Mouse (Mus musculus) limb, embryonic 13.5 days (tissue): ENCODE results near the gene Ttll8. TPM values are rescaled to one million over a fixed set of nuclear protein-coding genes. Genes with fewer than 3 reads are reported as not detected.

ENCODE experiments used
- ATAC-seq: fragments of 200-750 bp; cut with Nextera tagmentation; 2 replicates; pipeline ENCODE4 v1.8.0; 2017; ENCODE audit warnings: low read depth, moderate number of reproducible peaks, moderate TSS enrichment; ENCODE audit not compliant: low FRiP score
- H3K27ac ChIP-seq: fragments of 300-500 bp; sonication (generic); 2 replicates; pipeline ENCODE4 v1.5.1; 2015; ENCODE audit warnings: inconsistent platforms, mild to moderate bottlenecking, moderate library complexity
- H3K27me3 ChIP-seq: fragments of 300-500 bp; sonication (generic); 2 replicates; pipeline ENCODE4 v1.6.1; 2015; ENCODE audit warnings: mild to moderate bottlenecking, inconsistent platforms
- H3K36me3 ChIP-seq: fragments of 300-500 bp; sonication (generic); 2 replicates; pipeline ENCODE4 v1.6.1; 2015; ENCODE audit warnings: inconsistent platforms, mild to moderate bottlenecking, moderate library complexity
- H3K4me1 ChIP-seq: fragments of 300-500 bp; sonication (generic); 2 replicates; pipeline ENCODE4 v1.6.1; 2015; ENCODE audit warnings: inconsistent platforms
- H3K4me2 ChIP-seq: fragments of 300-500 bp; sonication (generic); replicated peaks from 2 replicates; pipeline ENCODE4 v1.6.1; 2015; ENCODE audit warnings: inconsistent platforms, mild to moderate bottlenecking, moderate library complexity
- H3K4me3 ChIP-seq: fragments of 300-500 bp; sonication (generic); 2 replicates; pipeline ENCODE4 v1.5.1; 2015; ENCODE audit warnings: moderate library complexity, mild to moderate bottlenecking, inconsistent platforms
- H3K9ac ChIP-seq: fragments of 300-500 bp; sonication (generic); 2 replicates; pipeline ENCODE4 v1.6.1; 2015; ENCODE audit warnings: mild to moderate bottlenecking, inconsistent platforms
- H3K9me3 ChIP-seq: fragments of 300-500 bp; sonication (generic); 2 replicates; pipeline ENCODE4 v1.6.1; 2016; ENCODE audit warnings: inconsistent platforms
- WGBS: fragments of 180-500 bp; shearing (Covaris S2); methylation state at CpG from one replicate; pipeline ENCODE4 v1.1.7; 2015; 5-methylcytosine and 5-hydroxymethylcytosine counted together
- polyA plus RNA-seq: library from polyadenylated mRNA; unstranded; fragments of >200 nt; fragmentation: Nextera tagmentation; extraction: Ambion mirVana; gene quantifications from 2 replicates; pipeline ENCODE4 v1.2.1, GENCODE M21; 2015

Ttll8 gene
- polyA plus RNA-seq, 1 experiment from 2014 or later: not detected

DNA sequence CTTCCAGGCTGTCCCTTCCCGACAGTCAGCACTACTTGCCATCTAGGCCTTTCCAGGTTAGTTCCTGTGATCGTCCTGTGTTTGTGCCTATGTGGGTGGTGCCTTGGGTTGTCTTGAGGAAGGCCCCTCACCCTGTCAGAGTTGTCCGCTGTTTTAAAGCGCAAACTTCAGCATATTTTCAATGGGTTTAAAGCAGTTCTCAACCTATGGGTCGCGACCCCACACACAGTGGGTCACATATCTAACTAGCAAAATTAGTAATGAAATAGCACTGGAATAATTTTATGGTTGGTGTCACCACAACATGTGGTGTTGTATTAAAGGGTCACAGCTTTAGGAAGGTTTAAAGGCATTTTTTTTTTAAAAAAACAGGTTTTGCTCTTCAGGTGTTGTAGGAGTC lies 1.1 kb upstream of the Ttll8 start:
- Histone ChIP-seq H3K9ac (no peak overlapping the region), H3K4me1 (peaks cover 12% of the 10 kb centered on the region), H3K9me3 (no peaks in the 10 kb centered on the region), H3K4me2 (no peak overlapping the region), H3K27me3 (peaks cover 40% of the 10 kb centered on the region), H3K4me3 (no peak overlapping the region), H3K27ac (no peak overlapping the region), H3K36me3 (no peaks in the 10 kb centered on the region)
- 86% methylated on average over 6 of the region's 6 CpGs for WGBS
- ATAC-seq: no peak

DNA sequence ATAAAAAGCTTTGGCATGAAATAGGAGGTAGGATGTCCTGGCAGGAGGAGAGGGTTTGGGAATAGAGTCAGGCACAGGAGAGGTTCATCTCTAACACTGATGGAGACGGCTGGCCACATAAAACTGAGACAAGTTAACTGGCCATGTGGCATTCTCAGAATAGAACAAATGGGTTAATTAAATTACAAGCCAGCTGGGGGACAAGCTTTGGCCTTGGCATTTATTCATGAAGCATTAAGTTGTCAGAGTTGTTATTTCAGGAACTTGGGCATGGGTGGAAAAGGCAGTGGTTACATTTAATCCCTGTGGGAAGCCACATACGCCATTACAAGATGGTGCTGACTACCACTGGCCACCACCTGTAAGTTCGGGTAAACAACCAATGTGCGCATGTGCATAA lies 3.0 kb downstream of the Ttll8 start:
- ATAC-seq: no peak
- Histone ChIP-seq H3K9me3 (no peaks in the 10 kb centered on the region), H3K27ac (no peak overlapping the region), H3K27me3 (peaks cover 35% of the 10 kb centered on the region), H3K4me3 (no peak overlapping the region), H3K9ac (no peak overlapping the region), H3K36me3 (no peaks in the 10 kb centered on the region), H3K4me2 (no peak overlapping the region), H3K4me1 (peaks cover 9% of the 10 kb centered on the region)
- 68% methylated on average over 4 of the region's 4 CpGs for WGBS

GRCm38 (mm10) chr15:88946851-88947250 lies 7.4 kb downstream of the Ttll8 start:
- Histone ChIP-seq H3K9me3 (0 out of 2 replicates have a peak, but pooled peaks cover 3% of the 10 kb centered on the region), H3K27ac (no peak overlapping the region), H3K4me3 (no peak overlapping the region), H3K4me2 (no peak overlapping the region), H3K9ac (no peak overlapping the region), H3K27me3 (no peaks in the 10 kb centered on the region), H3K4me1 (no peaks in the 10 kb centered on the region), H3K36me3 (no peaks in the 10 kb centered on the region)
- ATAC-seq: no peak
- WGBS: 27% methylated on average over 6 of the region's 6 CpGs

- 76% methylated on average over 5 of the region's 5 CpGs for WGBS
- ATAC-seq: no peak
- no peaks in the 10 kb centered on the region for H3K36me3 ChIP-seq
- no peak overlapping the region for H3K4me3 ChIP-seq
- H3K4me1 ChIP-seq: no peaks in the 10 kb centered on the region
- H3K9ac ChIP-seq: no peak overlapping the region
- H3K9me3 ChIP-seq: 0 out of 2 replicates have a peak, but pooled peaks cover 3% of the 10 kb centered on the region
- no peak overlapping the region for H3K4me2 ChIP-seq
- no peak overlapping the region for H3K27ac ChIP-seq
- no peaks in the 10 kb centered on the region for H3K27me3 ChIP-seq
These were observed 10.2 kb downstream of the Ttll8 start for GRCm38 (mm10) chr15:88943896-88944551.

GRCm38 (mm10) chr15:88942783-88943182 lies 11.4 kb downstream of the Ttll8 start:
- ATAC-seq: no peak
- H3K9ac ChIP-seq: no peak overlapping the region
- no peak overlapping the region for H3K4me3 ChIP-seq
- H3K4me2 ChIP-seq: no peak overlapping the region
- H3K4me1 ChIP-seq: no peaks in the 10 kb centered on the region
- no peaks in the 10 kb centered on the region for H3K27me3 ChIP-seq
- H3K9me3 ChIP-seq: 0 out of 2 replicates have a peak, but pooled peaks cover 3% of the 10 kb centered on the region
- H3K27ac ChIP-seq: no peak overlapping the region
- 74% methylated on average over 5 of the region's 5 CpGs for WGBS
- no peaks in the 10 kb centered on the region for H3K36me3 ChIP-seq

- Histone ChIP-seq H3K4me3 (no peak overlapping the region), H3K9me3 (no peaks in the 10 kb centered on the region), H3K4me1 (no peaks in the 10 kb centered on the region), H3K9ac (no peak overlapping the region), H3K27me3 (no peaks in the 10 kb centered on the region), H3K27ac (no peak overlapping the region), H3K4me2 (no peak overlapping the region), H3K36me3 (no peaks in the 10 kb centered on the region)
- 72% methylated on average over 2 of the region's 2 CpGs for WGBS
- no peak for ATAC-seq
These were observed 16.9 kb downstream of the Ttll8 start for GRCm38 (mm10) chr15:88937291-88937650.

GRCm38 (mm10) chr15:88936619-88937290 lies 17.5 kb downstream of the Ttll8 start:
- no peak for ATAC-seq
- H3K36me3 ChIP-seq: no peaks in the 10 kb centered on the region
- H3K27ac ChIP-seq: no peak overlapping the region
- no peaks in the 10 kb centered on the region for H3K27me3 ChIP-seq
- WGBS: 68% methylated on average over 6 of the region's 6 CpGs
- H3K4me2 ChIP-seq: no peak overlapping the region
- no peak overlapping the region for H3K9ac ChIP-seq
- no peaks in the 10 kb centered on the region for H3K4me1 ChIP-seq
- no peak overlapping the region for H3K4me3 ChIP-seq
- H3K9me3 ChIP-seq: no peaks in the 10 kb centered on the region

GRCm38 (mm10) chr15:88934141-88934540 lies 20.1 kb downstream of the Ttll8 start:
- no peak overlapping the region for H3K4me3 ChIP-seq
- H3K27ac ChIP-seq: no peak overlapping the region
- no peak for ATAC-seq
- H3K4me1 ChIP-seq: no peaks in the 10 kb centered on the region
- 53% methylated on average over 7 of the region's 7 CpGs for WGBS
- no peak overlapping the region for H3K9ac ChIP-seq
- no peaks in the 10 kb centered on the region for H3K27me3 ChIP-seq
- no peaks in the 10 kb centered on the region for H3K36me3 ChIP-seq
- no peaks in the 10 kb centered on the region for H3K9me3 ChIP-seq
- H3K4me2 ChIP-seq: no peak overlapping the region

GRCm38 (mm10) chr15:88932667-88933066 lies 21.6 kb downstream of the Ttll8 start:
- no peaks in the 10 kb centered on the region for H3K27me3 ChIP-seq
- no peak overlapping the region for H3K9ac ChIP-seq
- no peak overlapping the region for H3K4me3 ChIP-seq
- no peak overlapping the region for H3K4me2 ChIP-seq
- H3K27ac ChIP-seq: no peak overlapping the region
- H3K4me1 ChIP-seq: no peaks in the 10 kb centered on the region
- WGBS: 78% methylated on average over 10 of the region's 10 CpGs
- ATAC-seq: no peak
- no peaks in the 10 kb centered on the region for H3K9me3 ChIP-seq
- no peaks in the 10 kb centered on the region for H3K36me3 ChIP-seq

GRCm38 (mm10) chr15:88921992-88922310 lies 32.3 kb downstream of the Ttll8 start:
- no peak overlapping the region for H3K9ac ChIP-seq
- no peak overlapping the region for H3K4me2 ChIP-seq
- WGBS: 78% methylated on average over 6 of the region's 6 CpGs
- no peaks in the 10 kb centered on the region for H3K36me3 ChIP-seq
- H3K27me3 ChIP-seq: no peaks in the 10 kb centered on the region
- H3K27ac ChIP-seq: no peak overlapping the region
- H3K4me3 ChIP-seq: no peak overlapping the region
- H3K9me3 ChIP-seq: no peaks in the 10 kb centered on the region
- ATAC-seq: no peak
- no peaks in the 10 kb centered on the region for H3K4me1 ChIP-seq

- Histone ChIP-seq H3K36me3 (no peaks in the 10 kb centered on the region), H3K27me3 (no peaks in the 10 kb centered on the region), H3K27ac (no peak overlapping the region), H3K9me3 (no peaks in the 10 kb centered on the region), H3K4me1 (no peaks in the 10 kb centered on the region), H3K9ac (no peak overlapping the region), H3K4me2 (no peak overlapping the region), H3K4me3 (no peak overlapping the region)
- WGBS: 25% methylated on average over 12 of the region's 12 CpGs
- ATAC-seq: 0 out of 2 replicates have a peak, but pooled peaks have one; percentile 59
These were observed 32.9 kb downstream of the Ttll8 start for GRCm38 (mm10) chr15:88921131-88921991.

GRCm38 (mm10) chr15:88920065-88920464 lies 34.2 kb downstream of the Ttll8 start:
- Histone ChIP-seq H3K4me1 (no peaks in the 10 kb centered on the region), H3K4me2 (no peak overlapping the region), H3K4me3 (no peak overlapping the region), H3K9me3 (no peaks in the 10 kb centered on the region), H3K36me3 (no peaks in the 10 kb centered on the region), H3K9ac (0 out of 2 replicates have a peak overlapping the region, but pooled peaks have one; percentile 25), H3K27me3 (no peaks in the 10 kb centered on the region), H3K27ac (no peak overlapping the region)
- 89% methylated on average over 1 of the region's 1 CpGs for WGBS
- no peak for ATAC-seq
